Mouse (Mus musculus) cerebellum, postnatal 36 days (tissue): Measurements from ENCODE around the gene Edc3.

Experiments used
- DNase-seq, 2 experiments: peaks; one replicate each; pipeline ENCODE4 v3.0.0; 2021 to 2022; ENCODE audit warnings: mixed read lengths in 2 of 2

Gene Edc3

DNA sequence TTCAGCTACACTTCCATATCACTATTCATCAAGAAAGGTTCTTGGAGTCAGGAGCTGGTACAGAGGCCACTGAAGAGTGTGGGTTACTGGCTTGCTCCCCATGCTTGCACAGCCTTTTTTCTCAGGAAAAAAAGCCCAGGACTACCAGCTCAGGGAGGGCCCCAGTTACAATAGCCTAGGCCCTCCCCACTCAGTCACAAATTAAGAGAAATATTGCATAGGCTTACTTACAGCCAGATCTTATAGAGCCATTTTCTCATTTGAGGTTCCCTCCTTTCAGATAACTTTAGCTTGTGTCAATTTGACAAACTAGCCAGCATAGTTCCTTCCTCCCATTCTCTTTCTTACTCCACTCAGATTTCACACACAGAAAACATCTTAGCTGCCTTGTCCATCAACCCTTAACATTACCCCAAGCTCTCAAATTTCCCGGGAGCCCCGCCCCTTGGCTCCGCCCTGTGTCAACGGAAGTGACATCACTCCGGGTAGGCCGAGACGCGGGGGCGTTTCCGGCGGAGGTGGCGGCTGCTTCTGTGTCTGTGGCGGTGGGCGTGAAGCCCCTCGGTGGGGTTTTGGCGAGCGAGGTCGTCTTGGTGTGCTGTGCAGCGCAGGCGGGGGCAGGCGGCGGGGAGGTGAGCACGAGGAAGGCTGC lies at the start of gene Edc3:
Gene Edc3 (plus strand): TSS at position 473 of the 652 bp plus-strand sequence.
- DNase-seq = peak; percentile 81 to 87

DNA sequence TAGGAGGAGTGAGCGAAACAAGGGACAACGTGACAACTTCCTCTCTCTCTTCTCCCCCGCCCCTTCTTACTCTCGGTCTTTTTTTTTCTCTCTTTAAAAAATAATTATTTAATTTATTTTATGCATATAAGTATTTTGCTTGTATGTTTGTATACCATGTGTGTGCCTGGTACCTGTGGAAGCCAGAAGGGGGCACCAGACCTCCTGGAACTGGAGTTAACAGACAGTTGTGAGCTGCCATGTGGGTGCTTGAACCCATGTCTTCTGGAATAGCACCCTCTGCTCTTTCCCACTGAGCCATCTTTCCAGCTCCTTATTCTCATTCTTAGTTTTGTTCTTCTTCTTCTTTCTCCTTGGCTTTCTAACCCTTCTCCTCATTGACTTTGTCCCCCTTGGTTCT lies 49.4 kb upstream of the Edc3 start:
- no peak for DNase-seq

DNA sequence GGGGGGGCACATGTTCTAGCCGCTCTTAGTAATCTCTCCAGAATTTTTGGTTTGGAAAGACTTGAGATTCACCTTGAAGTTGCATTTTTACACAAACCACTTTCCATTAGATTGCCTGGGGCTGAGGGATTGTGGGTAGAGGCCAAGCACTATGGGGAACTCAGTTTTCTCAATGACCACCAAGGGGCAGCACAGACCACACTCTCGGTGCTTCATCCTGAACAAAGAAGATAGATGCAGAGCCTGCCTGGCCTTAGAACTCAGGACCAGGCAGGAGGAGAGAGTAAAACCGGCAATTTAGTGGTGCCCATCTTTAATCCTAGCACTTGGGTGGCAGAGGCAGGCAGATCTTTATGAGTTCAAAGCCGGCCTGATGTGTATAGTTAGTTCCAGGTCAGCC lies 48.6 kb upstream of the Edc3 start:
- peak; percentile 77 to 84 for DNase-seq

GRCm38 (mm10) chr9:57660501-57660900 lies 47.8 kb upstream of the Edc3 start:
- DNase-seq = no peak

GRCm38 (mm10) chr9:57661552-57661951 lies 46.8 kb upstream of the Edc3 start:
- DNase-seq = no peak

DNA sequence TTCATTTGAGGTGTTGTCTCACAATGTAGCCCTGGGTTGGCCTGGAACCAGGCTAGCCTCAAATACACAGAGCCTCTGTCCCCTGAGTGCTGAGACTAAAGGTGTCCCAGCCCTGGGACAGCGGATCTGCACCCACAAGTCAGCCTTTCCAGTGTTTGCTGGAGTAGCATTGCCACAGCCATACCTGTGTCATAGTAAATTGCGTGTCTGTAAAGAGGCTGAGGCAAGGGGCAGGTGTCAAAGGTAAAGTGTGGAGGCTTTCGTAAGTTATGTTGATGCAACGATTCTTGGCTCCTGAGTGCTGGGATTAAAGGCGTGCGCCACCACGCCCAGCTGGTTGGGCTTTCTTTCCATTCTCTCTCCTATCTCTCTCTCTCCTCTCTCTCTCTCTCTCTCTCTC lies 43.7 kb upstream of the Edc3 start:
- DNase-seq = no peak

DNA sequence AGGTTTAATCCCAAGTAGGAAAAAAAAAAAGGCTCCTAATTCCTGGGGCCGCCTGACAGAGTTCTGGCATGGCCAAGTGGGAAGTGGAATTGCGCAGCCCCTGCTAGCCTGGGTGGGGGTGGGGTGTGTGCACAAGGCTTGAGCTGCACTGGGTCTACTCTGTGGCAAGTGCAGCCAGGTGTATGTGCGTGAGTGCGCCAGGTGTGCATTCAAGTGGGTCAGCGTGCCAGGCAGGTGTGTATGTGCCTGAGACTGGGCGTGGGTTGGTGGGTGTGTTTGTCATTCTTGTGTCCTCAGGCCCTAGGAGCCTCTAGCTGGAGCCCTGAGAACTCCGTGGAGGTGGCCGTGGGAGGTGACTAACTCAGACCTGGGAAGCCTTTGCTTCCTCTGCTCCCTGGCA lies 41.8 kb upstream of the Edc3 start:
- DNase-seq = no peak

GRCm38 (mm10) chr9:57667136-57667535 lies 41.2 kb upstream of the Edc3 start:
- no peak for DNase-seq

- DNase-seq = no peak
Measured at GRCm38 (mm10) chr9:57667817-57668216, 40.5 kb upstream of the Edc3 start.

GRCm38 (mm10) chr9:57668277-57668676 lies 40.1 kb upstream of the Edc3 start:
- no peak for DNase-seq

DNA sequence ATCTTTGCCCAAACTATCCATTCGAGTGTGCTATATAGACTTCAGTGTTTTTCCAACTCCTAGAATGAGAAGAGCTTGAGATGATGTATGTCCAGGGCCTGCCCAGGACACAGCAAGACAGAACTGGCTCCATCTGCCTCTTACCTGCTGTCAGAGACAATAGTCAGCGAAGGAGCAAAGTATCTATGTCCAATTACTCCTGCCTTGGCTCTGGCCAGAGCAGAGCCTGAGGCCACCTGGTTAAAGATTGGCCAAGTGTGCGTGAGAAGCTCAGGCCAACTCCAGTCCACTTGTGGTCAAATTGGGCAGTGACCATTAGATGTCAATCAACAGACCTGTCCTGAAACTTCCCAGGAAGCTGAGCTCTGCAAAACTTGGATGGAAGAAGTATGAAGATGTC lies 38.8 kb upstream of the Edc3 start:
- no peak for DNase-seq

DNA sequence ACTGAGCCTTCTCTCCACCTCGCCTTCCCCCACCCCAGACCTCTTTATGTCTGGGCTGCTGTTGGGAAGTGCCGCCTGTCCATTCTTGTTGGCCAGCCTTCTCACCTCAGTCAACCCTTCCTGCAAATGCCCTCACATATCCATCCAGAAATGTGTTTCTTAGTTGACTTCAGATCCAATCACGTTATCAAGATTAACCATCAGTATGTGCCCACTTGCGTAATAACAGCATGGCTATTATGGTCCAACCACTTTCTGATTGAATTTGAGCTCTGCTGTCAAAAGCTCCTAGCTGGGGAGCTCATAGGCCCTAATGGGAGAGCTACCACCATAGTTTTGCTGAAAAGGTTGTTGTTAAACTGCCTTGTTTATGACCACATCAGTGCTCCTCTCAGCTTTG lies 37.3 kb upstream of the Edc3 start:
- DNase-seq = no peak

- no peak for DNase-seq
Measured at GRCm38 (mm10) chr9:57671500-57671899, 36.8 kb upstream of the Edc3 start.

- DNase-seq = no peak
Measured at GRCm38 (mm10) chr9:57681411-57681810, 26.9 kb upstream of the Edc3 start.

DNA sequence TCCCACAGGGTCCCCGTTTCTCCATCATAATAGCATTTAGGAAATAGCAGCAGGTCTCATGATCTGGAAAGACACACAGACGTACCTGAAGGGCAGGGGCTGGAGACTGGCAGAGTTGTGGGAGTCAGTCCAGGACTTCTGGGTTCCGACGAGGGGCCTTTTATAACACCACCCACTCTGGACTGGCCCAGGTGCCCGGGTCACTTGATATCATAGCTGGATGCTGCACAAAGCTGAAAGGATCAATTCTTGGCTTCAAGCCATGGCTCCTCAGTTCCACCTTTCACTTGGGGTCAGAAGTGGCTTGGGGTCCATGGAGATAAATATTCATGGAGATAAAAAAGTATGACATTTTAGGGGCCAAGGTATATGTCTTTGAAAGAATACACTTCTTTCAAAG lies 24.8 kb upstream of the Edc3 start, which contains the start of gene Cyp1a2:
Gene Cyp1a2 (minus strand): TSS at position 184 of the 400 bp plus-strand sequence.
- no peak for DNase-seq

- DNase-seq = no peak
Measured at GRCm38 (mm10) chr9:57686011-57686410, 22.3 kb upstream of the Edc3 start.

GRCm38 (mm10) chr9:57687751-57688150 lies 20.6 kb upstream of the Edc3 start, which contains the start of gene Cyp1a1:
Gene Cyp1a1 (plus strand): TSS chr9:57687928.
- no peak for DNase-seq

- no peak for DNase-seq
Measured at GRCm38 (mm10) chr9:57688158-57688557, 20.2 kb upstream of the Edc3 start.

GRCm38 (mm10) chr9:57688606-57689005 lies 19.7 kb upstream of the Edc3 start:
- no peak for DNase-seq

DNA sequence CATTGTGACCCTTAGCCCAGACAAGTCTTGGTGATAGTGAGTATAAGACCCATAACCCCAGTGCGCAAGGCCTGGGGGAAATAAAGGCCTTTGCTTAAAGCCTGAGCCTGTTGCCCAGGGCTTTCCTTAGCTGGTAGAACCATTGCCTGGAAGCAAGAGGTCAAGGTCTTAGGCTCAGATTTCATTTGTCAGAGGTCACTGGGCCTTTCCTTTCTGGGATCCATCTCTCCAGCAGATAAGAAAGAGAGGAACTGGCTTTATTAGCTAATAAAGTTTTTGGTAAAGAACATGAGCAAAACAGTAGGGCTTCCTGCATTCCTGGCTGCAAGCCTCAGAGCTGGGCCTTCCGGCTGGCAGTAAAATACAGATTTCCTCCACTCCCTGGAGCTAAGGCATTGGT lies 14.2 kb upstream of the Edc3 start:
- no peak for DNase-seq

DNA sequence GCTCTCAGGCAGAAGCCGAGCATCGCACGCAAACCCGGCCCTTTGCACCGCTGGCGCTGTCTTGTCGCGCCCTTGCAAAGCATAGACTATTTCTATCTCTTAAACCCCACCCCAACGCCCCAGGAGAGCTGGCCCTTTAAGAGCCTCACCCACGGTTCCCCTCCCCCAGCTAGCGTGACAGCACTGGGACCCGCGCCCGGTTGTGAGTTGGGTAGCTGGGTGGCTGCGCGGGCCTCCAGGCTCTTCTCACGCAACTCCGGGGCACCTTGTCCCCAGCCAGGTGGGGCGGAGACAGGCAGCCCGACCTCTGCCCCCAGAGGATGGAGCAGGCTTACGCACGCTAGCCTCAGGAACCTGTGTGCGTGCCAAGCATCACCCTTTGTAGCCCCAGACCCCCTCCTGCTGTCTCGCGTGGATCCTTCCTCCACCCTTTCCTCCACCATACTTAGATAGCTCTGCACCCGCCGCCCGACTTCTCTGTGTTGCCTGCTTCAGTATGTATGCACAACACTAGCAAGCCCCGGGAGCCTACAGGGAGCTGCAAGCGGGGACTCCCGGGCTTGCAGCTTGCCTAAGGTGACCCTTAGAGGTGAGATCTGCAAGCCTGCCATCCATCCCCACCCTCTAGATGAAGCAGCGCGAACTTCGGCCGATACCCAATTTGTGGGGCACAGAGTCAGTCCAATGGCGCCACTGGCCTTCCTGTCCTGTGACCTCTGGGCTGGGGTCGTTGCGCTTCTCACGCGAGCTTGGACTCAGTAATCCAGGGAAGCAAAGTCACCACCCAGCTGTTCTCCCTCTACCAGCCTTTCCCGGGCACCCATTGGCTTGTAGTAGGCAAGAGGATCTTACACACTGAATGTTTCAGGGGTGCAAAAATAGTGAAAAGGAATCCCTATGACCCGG lies 11.7 kb upstream of the Edc3 start:
- peak; percentile 65 to 71 for DNase-seq

DNA sequence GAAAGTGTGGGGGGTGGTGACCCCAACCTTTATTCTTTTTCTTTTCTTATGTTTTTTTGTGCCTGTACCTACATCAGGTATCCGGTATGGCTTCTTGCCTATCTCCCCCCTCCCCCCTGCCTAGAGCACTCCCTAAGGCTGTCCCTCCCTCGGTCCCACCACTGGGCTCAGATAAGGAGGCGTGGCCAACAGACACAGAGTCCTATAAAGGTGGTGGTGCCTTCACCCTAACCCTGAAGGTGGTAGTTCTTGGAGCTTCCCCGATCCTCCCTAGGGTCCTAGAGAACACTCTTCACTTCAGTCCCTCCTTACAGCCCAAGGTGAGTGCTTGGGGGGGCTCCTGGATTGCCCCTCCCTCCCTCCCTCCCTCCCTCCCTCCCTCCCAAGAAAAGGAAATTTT lies 11.0 kb upstream of the Edc3 start:
- no peak for DNase-seq

DNA sequence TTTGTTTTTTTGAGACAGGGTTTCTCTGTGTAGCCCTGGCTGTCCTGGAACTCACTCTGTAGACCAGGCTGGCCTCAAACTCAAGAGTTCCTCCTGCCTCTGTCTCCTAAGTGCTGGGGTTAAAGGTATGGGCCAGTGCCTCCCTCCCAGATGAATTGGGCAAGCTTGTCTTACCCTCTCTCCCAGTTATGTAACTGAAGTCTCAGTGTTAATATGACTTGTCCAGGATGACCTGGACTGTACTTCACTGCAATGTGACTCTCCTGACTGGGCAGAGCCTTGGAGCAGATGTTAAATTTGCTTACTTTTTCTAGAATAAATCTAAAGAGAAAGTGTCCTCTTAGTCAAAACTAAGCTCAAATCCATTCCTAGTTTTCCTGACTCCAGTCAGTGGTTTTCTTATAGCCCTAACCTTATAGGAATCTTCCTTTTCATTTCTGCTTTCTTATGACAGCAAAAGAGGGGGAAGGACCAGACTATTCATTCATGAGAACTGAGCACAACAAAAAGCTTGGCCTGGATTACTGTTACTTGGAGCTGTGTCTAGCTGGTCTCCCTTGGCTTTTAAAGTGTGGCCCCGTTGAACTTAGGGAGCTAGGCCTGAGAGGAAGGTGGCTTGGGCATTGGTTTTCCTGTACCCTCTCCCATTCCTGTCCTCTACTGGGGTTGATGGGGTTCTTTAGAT lies 9.7 kb upstream of the Edc3 start:
- no peak for DNase-seq

DNA sequence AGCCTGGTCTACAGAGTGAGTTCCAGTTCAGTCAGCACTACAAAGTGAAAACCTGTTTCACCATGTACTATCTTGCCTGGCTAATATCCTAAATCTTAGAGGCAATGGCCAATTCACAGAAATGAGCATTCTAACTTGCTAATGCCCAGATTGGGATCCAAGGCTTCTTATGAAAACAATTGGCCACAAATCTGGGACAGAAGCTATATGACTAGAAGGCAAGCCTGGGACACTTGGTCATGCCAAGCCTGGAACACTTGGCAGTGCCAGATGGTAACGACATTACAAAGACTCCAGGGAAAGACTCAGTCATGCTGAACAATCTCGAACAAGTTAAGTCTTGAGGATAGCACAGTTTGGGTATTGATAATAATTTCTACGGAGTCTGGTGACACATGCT lies 1.8 kb upstream of the Edc3 start:
- DNase-seq = no peak
